Mouse (Mus musculus) erythroblast, embryonic 14.5 days (primary cell): ENCODE data around the gene Pccb. TPM values are rescaled to one million over a fixed set of nuclear protein-coding genes. Genes with fewer than 3 reads are reported as not detected.

Experiments used
- H3K27me3 ChIP-seq: 2 replicates; pipeline ENCODE4 v1.6.1; 2012; ENCODE audit warnings: inconsistent platforms; ENCODE audit not compliant: control insufficient read depth
- H3K36me3 ChIP-seq: 2 replicates; pipeline ENCODE4 v1.6.1; 2012; ENCODE audit warnings: mild to moderate bottlenecking, inconsistent platforms; ENCODE audit not compliant: control insufficient read depth
- H3K4me1 ChIP-seq: 2 replicates; pipeline ENCODE4 v1.6.1; 2012; ENCODE audit warnings: inconsistent platforms; ENCODE audit not compliant: control insufficient read depth
- H3K4me3 ChIP-seq: replicated peaks from 2 replicates; pipeline ENCODE3; 2012; ENCODE audit warnings: moderate library complexity, mild to moderate bottlenecking, inconsistent platforms
- H3K9me3 ChIP-seq: 2 replicates; pipeline ENCODE4 v1.6.1; 2012; ENCODE audit warnings: low read length, inconsistent platforms, mixed read lengths; ENCODE audit not compliant: control insufficient read depth
- GATA1 ChIP-seq: IDR thresholded peaks from 2 replicates; pipeline ENCODE4 v1.6.1; 2012; ENCODE audit warnings: low read length, inconsistent platforms, mixed read lengths
- TAL1 ChIP-seq: IDR thresholded peaks from 3 replicates; pipeline ENCODE4 v1.6.1; 2012; ENCODE audit warnings: low read length, inconsistent platforms, mixed read lengths
- polyA plus RNA-seq: library from polyadenylated mRNA; stranded (reverse); fragments of >175 nt; gene quantifications from 2 replicates; pipeline ENCODE4 v1.2.3, GENCODE M21; 2012

Pccb gene
- polyA plus RNA-seq, 1 experiment: 5.0 TPM

DNA sequence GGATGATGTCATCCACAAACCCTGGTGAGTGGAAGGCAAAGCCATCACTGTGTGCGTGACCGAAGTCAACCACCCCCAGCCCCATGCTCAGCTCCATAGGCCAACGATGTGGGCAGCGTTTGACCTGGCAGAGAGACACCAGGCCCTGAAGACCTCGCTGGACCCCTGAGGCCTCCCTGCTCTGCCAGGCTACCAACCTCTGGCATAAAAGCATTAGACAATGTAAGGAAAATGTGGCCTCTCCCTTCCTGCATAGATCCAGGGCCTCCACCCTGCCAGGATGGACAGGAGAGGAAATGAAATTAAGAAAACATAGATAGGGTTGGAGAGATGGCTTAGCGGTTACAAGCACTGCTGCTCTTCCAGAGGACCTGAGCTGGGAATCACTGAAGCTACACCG is 51.9 kb downstream of the Pccb start:
- TF ChIP-seq TAL1 (no peak), GATA1 (no peak)
- no peak overlapping the region for H3K4me3 ChIP-seq
- H3K36me3 ChIP-seq: peaks cover 24% of the 10 kb centered on the region
- no peaks in the 10 kb centered on the region for H3K9me3 ChIP-seq
- H3K27me3 ChIP-seq: no peaks in the 10 kb centered on the region
- no peaks in the 10 kb centered on the region for H3K4me1 ChIP-seq

DNA sequence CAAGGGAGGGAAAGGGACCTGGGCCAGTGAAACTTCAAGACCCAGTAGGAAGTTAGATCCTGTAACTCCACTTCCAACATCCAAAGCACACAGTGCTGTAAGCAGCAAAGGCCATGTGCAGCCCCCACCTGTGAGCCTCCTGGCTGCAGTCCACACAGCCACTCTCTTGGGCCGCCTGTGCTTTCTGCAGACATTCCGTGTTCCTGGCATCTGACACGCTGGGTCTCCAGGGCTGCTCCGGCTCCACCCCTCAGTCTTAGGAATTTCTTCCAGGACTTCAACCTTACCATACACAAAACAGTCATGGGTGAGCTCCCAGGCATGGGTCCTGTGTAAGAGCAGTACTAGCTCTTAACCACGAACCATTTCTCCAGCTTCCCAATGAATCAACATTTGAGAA is 55.4 kb downstream of the Pccb start:
- Histone ChIP-seq H3K4me3 (no peak overlapping the region), H3K4me1 (no peaks in the 10 kb centered on the region), H3K9me3 (no peaks in the 10 kb centered on the region), H3K36me3 (peaks cover 8% of the 10 kb centered on the region), H3K27me3 (no peaks in the 10 kb centered on the region)
- no peak for TF ChIP-seq GATA1
- TF ChIP-seq TAL1: no peak

DNA sequence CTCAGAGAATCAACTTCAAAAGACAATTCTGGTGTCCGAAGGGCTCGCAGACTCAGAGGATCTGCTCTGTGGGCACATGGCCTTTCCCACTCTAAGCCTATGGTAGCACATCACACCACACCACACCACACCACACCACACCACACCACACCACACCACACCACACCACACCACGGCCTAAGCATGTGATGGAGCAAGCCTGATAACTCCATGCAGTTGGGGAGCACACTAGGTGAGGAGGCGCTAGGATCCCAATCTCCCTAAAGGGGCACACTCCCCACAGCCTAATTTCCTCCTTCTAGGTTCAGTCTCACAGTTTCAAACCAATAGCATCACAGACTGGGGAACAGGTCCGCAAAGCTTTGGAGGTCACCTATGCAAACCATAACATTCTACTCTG is 56.0 kb downstream of the Pccb start:
- Histone ChIP-seq H3K9me3 (0 out of 2 replicates have a peak, but pooled peaks cover 2% of the 10 kb centered on the region), H3K36me3 (peaks cover 6% of the 10 kb centered on the region), H3K4me3 (no peak overlapping the region), H3K4me1 (no peaks in the 10 kb centered on the region), H3K27me3 (no peaks in the 10 kb centered on the region)
- no peak for TF ChIP-seq TAL1
- TF ChIP-seq GATA1: no peak

DNA sequence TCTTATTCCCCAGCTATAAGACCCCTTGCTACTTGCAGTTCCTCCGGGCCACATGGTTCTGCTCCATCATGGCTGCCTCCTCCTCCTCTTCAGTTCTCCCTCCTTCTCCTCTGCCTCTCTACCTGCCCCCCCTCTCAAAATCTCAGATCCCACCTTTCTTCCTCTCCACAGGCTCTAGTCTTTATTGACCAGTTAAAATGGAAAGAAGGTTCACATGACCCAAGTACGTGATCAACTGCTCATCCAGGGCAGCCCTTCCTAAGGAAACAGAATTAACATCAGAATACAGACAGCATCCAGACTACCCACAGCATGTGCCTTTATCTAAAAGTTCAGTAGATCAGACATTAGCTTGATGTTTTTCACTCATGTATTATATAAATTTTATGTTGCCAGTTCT is 65.2 kb downstream of the Pccb start:
- no peak overlapping the region for H3K4me3 ChIP-seq
- H3K27me3 ChIP-seq: no peaks in the 10 kb centered on the region
- 0 out of 2 replicates have a peak, but pooled peaks cover 2% of the 10 kb centered on the region for H3K9me3 ChIP-seq
- H3K36me3 ChIP-seq: no peaks in the 10 kb centered on the region
- no peak for TF ChIP-seq GATA1
- TF ChIP-seq TAL1: no peak
- H3K4me1 ChIP-seq: peaks cover 5% of the 10 kb centered on the region

DNA sequence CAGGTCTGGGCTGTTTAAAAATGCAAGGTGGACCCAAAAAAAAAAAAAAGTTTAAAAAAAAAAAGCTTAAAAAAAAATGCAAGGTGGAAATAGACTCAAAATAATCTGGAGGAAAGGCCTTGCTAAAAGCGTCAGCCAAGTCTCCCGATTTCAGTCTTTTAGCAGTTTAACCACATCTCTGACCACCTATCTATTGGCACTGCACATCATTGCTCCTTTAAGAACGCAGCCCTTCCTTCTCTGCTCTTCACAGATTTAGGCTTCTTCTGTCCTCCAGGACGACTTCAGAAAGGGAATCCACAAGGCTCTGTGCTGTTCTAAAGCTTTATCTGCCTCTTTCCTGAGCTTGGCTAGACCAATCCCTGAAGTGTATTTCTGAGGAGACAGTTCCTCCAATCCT is 70.6 kb downstream of the Pccb start:
- Histone ChIP-seq H3K36me3 (peaks cover 4% of the 10 kb centered on the region), H3K4me3 (no peak overlapping the region), H3K27me3 (no peaks in the 10 kb centered on the region), H3K4me1 (peaks cover 23% of the 10 kb centered on the region), H3K9me3 (no peaks in the 10 kb centered on the region)
- TF ChIP-seq GATA1: no peak
- no peak for TF ChIP-seq TAL1

DNA sequence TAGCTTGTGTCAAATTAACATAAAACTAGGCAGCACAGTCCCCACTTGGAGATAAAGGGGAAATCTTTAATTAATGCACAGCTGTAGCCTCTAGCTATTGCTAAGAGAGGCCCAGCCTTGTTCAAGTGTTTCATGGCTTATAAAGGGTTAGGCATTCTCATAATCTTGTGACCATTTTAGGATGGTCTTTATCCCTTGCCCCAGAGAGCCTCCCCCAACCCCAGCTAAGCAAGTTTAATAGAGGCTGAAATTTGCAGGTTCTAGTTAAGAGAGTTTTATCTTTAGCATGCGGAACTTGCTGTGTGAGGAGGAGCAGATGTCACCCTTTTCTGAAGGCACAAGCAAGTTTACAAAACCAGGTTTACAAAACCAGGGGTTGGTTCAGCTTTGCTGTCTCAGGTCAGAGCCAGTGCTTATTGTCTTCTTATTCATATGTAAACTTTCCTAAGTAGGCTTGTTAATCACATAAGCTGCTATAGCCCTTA is 71.2 kb downstream of the Pccb start:
- Histone ChIP-seq H3K27me3 (no peaks in the 10 kb centered on the region), H3K4me1 (peaks cover 23% of the 10 kb centered on the region), H3K36me3 (peaks cover 7% of the 10 kb centered on the region), H3K4me3 (no peak overlapping the region), H3K9me3 (no peaks in the 10 kb centered on the region)
- no peak for TF ChIP-seq TAL1
- no peak for TF ChIP-seq GATA1

DNA sequence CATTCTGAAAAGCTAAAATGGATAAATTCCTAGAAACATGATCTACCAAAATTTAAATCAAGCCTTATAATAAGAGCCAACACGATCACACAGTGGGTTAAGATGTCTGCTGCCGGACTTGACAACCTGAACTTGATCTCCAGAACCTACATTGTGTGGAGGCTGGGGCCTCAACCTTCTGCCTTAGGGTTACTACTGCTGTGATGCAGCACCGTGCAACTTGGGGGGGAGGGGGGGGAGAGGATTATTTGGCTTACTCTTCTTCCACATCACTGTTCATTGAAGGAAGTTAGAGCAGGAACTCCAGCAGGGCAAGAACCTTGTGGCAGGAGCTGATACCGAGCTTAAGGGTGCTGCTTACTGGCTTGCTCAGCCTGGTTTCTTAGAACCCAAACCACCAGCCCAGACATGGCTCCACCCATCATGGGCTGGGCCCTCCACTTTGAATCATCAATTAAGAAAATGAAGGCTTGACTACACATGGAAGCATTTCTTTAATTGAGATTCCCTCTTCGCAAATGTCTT is 71.7 kb downstream of the Pccb start:
- Histone ChIP-seq H3K4me1 (peaks cover 23% of the 10 kb centered on the region), H3K36me3 (peaks cover 10% of the 10 kb centered on the region), H3K9me3 (no peaks in the 10 kb centered on the region), H3K27me3 (no peaks in the 10 kb centered on the region), H3K4me3 (no peak overlapping the region)
- TF ChIP-seq GATA1 (no peak), TAL1 (no peak)

DNA sequence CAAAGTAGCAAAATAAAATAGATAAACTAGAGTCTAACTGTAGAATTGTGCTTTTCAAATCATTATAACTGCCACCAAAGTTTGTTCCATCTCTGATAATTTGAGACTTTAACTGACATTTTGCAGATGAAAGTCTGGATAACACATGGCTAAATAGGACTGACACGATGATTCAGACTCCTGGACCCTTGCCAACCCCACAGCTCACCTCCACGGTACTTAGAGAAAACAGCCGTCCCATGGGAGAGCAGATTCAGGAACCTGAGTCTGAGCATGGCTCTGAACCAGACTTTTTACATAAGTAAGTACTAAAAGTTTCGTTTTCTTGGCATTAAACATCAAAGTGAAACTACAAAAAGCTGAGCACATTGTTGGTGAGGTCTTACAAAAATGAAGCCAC is 83.2 kb downstream of the Pccb start:
- no peaks in the 10 kb centered on the region for H3K27me3 ChIP-seq
- H3K36me3 ChIP-seq: peaks cover 70% of the 10 kb centered on the region
- H3K9me3 ChIP-seq: no peaks in the 10 kb centered on the region
- no peak overlapping the region for H3K4me3 ChIP-seq
- TF ChIP-seq TAL1 (no peak), GATA1 (no peak)
- no peaks in the 10 kb centered on the region for H3K4me1 ChIP-seq

DNA sequence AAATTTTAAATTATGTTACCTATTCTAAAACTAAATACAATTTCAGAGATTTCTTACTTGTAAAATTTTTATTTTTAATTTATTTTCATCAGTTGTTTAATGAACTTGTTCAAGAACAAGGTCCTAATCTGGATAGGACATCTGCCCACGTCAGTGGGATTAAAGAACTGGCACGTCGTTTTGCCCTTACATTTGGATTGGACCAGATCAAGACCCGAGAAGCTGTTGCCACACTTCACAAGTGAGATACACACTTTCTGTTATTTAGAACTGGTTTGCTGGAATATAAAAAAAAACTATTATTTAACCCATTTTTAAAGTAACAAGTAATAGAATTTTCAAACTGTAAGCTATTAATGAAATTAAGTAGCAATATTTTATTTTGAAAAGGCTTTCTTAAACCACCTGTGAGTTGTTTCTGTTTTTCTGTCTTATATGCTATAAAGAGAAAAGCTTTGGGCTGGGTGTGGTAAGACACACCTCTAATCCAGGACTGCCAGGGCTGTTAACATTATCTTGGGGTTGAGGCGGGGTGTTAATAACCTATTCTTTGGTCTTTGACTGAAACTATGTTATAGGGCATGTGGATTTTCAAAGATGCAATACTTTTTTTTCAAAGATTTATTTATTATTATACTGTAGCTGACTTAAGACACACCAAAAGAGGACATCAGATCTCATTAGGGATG is 89.9 kb downstream of the Pccb start:
- TF ChIP-seq TAL1 (no peak), GATA1 (no peak)
- Histone ChIP-seq H3K4me1 (peaks cover 6% of the 10 kb centered on the region), H3K36me3 (peaks cover 38% of the 10 kb centered on the region), H3K27me3 (no peaks in the 10 kb centered on the region), H3K9me3 (no peaks in the 10 kb centered on the region), H3K4me3 (no peak overlapping the region)
